Mouse (Mus musculus) T-helper 17 cell (primary cell): Measurements from ENCODE around the gene Ddo.

ENCODE experiments used
- in situ Hi-C, 2 experiments: fragments of 300-600 bp; cut with MboI, MseI; formaldehyde crosslinking; loops; 1 replicate in 1 of 2; 2 replicates in 1 of 2; pipeline ENCODE4 v1.15.1; 2025; ENCODE audit warnings: high pct_unique_total_duplicates in 2 of 2

The Ddo gene

GRCm38 (mm10) chr10:40629656-40630311 is at the start of gene Ddo:
Gene Ddo, plus strand, starts transcription at chr10:40630011.
- in situ Hi-C loops: no loop called here

- in situ Hi-C loops: no loop called here
These were observed 46.1 kb upstream of the Ddo start for GRCm38 (mm10) chr10:40583584-40584255.

- in situ Hi-C loops: no loop called here
These were observed 37.6 kb upstream of the Ddo start for GRCm38 (mm10) chr10:40592186-40592585.

GRCm38 (mm10) chr10:40597177-40597576 is 32.6 kb upstream of the Ddo start:
- in situ Hi-C loops: no loop called here

- in situ Hi-C loops: no loop called here
These were observed 25.0 kb upstream of the Ddo start for GRCm38 (mm10) chr10:40604706-40605394.

GRCm38 (mm10) chr10:40617973-40618372 is 11.8 kb upstream of the Ddo start:
- in situ Hi-C loops: no loop called here

- in situ Hi-C loops: no loop called here
These were observed 10.1 kb upstream of the Ddo start for GRCm38 (mm10) chr10:40619760-40620159.

- in situ Hi-C loops: no loop called here
These were observed 671 bp upstream of the Ddo start for GRCm38 (mm10) chr10:40629140-40629539.

GRCm38 (mm10) chr10:40630457-40630856 is 646 bp downstream of the Ddo start:
- in situ Hi-C loops: no loop called here

GRCm38 (mm10) chr10:40630961-40631360 is 1.1 kb downstream of the Ddo start:
- in situ Hi-C loops: no loop called here

GRCm38 (mm10) chr10:40632087-40632486 is 2.3 kb downstream of the Ddo start:
- in situ Hi-C loops: no loop called here

- in situ Hi-C loops: no loop called here
These were observed 7.5 kb downstream of the Ddo start for GRCm38 (mm10) chr10:40637331-40637730.

- in situ Hi-C loops: no loop called here
These were observed 8.5 kb downstream of the Ddo start for GRCm38 (mm10) chr10:40638276-40638675.

GRCm38 (mm10) chr10:40638823-40639819 is 9.3 kb downstream of the Ddo start:
- in situ Hi-C loops: no loop called here

GRCm38 (mm10) chr10:40640406-40640805 is 10.6 kb downstream of the Ddo start:
- in situ Hi-C loops: no loop called here

- in situ Hi-C loops: no loop called here
These were observed 12.1 kb downstream of the Ddo start for GRCm38 (mm10) chr10:40641901-40642300.

GRCm38 (mm10) chr10:40643126-40643525 is 13.3 kb downstream of the Ddo start:
- in situ Hi-C loops: no loop called here

- in situ Hi-C loops: no loop called here
These were observed 14.6 kb downstream of the Ddo start for GRCm38 (mm10) chr10:40644456-40644855.

GRCm38 (mm10) chr10:40645346-40645745 is 15.5 kb downstream of the Ddo start:
- in situ Hi-C loops: no loop called here

GRCm38 (mm10) chr10:40648776-40649175 is 19.0 kb downstream of the Ddo start:
- in situ Hi-C loops: no loop called here

GRCm38 (mm10) chr10:40649634-40650033 is 19.8 kb downstream of the Ddo start:
- in situ Hi-C loops: no loop called here

- in situ Hi-C loops: no loop called here
These were observed 21.9 kb downstream of the Ddo start for GRCm38 (mm10) chr10:40651676-40652075.
